Mouse (Mus musculus) left cerebral cortex, adult 11 months (tissue): ENCODE data around the gene Gm13305.
"Not testable (repeated sequence)": the region's sequence is repeated elsewhere in the genome, so short reads cannot be mapped to it uniquely, and the experiment has no call there.

Experiments used
- DNase-seq: peaks from one replicate; pipeline ENCODE4 v3.0.0; 2022; ENCODE audit warnings: low spot score

The Gm13305 gene

DNA sequence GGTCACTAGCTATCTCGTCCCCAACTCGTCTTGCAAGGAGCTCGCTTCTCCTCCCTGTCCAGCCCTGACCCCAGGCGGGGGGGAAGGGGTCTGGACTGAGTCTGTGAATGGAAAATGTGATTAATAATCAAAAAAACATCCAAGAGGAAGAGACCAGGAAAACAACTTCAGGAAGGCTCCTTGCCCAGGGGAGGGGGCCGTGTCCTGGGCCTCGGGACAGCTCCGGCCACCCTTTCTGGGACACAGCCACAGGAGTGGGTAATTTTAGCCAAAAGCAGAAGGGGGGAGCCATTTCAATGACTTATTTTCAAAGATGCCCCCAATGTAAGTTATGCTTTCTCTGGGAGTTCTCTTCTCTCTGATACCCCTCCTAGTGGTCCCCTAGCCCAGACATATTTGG, at the start of gene Gm13305:
TSS of gene Gm13305 (minus strand) at position 101 of the 400 bp plus-strand sequence.
- not testable (repeated sequence) for DNase-seq

DNA sequence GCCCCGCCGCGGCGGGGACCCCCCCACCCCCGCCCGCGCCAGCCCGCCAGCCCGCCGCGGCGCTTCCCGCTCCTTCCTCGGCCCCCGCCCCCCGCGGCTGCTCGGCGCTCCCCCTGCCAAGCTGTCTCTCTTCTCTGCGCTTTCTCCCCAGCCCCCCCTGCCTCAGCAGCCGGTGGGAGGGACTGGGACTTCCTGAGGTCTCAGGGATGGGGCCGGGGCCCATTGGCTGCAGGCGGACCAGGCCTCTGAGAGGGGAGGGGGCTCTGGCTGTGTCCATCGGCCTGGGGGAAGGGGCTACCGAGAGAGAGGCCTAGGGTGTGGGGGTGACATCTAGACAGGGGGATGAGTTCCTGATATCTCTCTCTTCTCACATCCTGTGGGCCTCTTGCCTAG, 16.6 kb upstream of the Gm13305 start:
- DNase-seq, result not testable (repeated sequence)

DNA sequence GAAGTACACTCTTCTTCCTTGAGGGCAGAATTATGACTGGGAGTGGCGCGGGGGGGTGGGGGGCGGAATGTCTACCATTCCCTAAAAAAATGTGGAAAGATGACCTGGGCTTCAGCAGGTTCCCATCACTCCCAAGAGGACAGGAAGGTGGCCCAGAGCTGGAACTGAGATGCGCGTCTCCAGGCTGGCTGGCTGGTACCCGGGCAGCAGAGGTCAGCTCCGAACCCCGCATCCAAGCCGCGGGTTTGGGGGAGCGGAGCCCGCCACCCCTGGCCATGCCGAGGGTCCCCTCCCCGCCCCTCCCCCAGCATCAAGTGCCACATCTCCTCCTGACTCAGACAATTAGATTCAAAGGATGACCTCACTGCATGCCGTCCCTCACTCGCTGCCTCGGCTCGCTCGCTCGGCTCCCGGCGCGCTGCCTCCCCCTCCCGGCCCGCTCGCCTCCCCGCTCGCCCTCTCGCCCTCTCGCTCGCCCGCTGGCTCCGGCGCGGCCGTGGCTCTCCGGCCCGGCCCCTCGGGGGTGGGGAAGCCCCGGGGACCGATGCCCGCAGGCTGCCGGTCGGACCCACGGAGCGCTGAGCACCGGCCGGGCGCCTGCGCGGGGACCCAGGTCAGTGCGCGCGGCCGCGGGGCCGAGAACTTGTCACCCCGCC, 16.0 kb upstream of the Gm13305 start:
- DNase-seq, result not testable (repeated sequence)

DNA sequence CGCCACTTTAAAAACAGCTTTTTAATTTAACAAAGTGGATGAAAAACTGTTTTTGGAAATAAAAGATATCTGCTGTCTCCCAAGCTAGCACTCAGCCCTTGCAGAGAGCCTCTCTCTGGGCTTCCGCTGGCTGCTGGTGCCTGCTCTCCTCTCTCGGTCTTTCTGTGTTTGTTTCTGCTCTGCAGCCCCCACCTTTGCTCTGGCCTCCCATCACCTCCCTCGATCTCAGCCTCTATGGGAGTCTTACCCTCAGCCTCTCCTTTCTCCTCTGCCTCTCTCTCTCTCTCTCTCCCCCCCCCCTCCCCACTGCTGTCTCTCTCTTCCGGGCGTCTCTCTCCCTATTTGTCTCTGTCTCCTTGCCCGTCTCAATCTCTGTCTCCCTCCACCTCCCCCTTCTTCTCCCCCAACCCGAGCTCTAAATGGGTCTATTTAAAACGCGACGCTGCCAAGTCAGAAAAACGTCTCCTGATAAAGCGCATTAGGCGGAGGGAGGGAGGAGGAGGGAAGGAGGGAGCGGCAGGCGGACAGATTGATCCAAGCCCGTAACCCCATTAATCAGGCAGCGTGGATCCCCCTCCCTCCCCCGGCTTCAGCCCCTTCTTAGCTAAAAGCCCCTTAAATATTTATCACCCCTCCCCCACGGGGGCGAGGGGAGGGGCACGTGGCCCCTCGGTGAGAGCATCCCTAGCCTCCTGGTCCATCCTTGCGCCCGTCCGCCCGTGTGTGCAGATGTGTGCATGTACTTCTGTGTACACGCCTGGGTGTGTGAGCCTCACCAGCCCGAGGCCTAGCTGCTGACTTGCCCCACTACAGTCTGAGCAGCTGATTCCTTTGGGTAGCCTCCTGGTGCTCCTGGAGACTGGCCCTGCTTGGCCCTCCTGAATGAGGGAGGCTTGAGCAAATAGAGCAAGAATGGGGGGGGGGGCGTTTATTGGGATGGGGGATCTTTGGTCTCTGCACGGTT, 15.1 kb upstream of the Gm13305 start:
- not testable (repeated sequence) for DNase-seq

DNA sequence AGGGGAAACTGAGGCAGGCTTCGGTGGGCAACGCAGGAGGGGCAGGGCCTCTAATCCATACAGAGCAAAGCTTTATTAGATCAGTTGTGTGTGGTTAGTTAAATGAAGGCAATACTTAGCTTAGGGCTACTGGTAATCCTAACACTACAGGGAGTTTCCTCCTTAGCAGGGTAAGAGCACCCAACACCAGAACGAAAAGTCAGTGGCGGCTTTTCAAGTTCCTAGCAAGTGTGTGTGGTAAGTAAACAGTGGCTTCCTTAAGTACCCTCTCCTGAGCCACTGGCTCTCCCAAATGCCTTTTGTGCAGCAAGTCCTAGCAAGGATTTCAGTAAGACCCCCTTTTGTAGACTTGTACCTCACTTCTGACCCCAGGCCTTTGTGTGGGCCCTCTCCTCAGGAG, 9.8 kb upstream of the Gm13305 start:
- not testable (repeated sequence) for DNase-seq

DNA sequence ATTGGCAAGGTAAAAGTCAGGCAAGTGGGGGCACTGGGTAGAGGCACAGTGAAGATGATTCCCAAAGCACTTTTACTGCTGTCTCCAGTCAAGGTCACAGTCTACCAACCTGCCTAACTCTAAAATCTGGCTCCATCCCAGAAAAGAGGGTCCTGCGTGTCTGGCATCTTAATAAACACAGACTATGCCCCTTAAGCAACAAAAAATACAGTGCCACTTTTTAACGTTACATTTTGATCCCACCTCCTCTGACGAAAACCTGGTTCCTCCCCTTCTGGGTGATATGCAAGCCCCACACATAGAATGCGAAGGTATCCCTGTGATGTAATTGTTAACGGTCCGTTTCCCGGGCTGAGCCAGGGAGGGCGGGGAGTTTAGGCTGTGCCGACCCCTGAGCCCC, 15.3 kb downstream of the Gm13305 start, which contains the start of gene Gm13306:
TSS of gene Gm13306 (plus strand) at position 301 of the 400 bp plus-strand sequence.
- not testable (repeated sequence) for DNase-seq

DNA sequence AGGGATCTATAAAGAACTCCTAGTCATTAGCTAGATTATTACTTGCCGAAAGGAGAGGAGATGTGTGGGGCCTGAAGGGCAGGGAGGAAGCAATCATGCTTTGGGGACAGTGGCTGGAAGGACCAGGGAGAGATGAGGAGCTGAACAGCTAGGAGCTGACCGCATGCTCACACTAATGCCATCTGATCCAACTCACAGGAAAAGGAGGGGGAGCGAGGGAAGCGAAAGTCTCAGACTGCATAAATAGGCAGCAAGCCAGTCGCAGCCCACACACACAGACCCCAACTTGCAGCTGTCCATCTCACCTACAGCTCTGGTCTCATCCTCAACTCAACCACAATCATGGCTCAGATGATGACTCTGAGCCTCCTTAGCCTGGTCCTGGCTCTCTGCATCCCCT, 53.9 kb downstream of the Gm13305 start, which contains the start of gene Gm13304:
TSS of gene Gm13304 (plus strand) at position 301 of the 400 bp plus-strand sequence.
- DNase-seq, result not testable (repeated sequence)
